ENCODE assay signal across 18 mouse cellular contexts in the genomic region with DNA sequence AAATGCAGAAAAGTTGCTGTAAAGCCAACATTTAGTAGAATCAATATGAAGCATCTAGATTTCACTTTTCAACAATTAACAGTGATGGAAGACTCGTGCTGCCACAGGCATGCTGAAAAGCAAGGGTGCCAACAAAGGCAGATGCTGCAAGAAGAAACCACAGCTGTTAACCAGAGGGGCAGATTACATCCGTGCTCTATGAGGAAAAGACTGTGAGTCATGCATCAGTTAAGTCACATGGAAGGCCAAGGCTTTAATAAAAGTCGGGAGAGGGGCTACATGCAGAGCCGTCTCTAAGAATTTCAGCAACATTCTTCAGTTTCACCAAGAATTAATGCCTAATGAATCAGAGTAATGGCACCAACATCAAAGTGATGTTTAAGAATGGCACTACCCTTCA. TPM values are rescaled to one million over a fixed set of nuclear protein-coding genes. Genes with fewer than 3 reads are reported as not detected.
"Had no signal": no experiment of that assay in that cellular context is flagged by ENCODE, and none has a peak within 500 bp of the region (broad histone marks: within the 10 kb centered on the region; RNA-seq: fewer than 3 reads in every experiment).

No protein-coding gene starts in this region.

- H3K4me2 ChIP-seq: kidney, embryonic 15.5 days; limb, embryonic 13.5 days; liver, embryonic 13.5 days; neural tube, embryonic 12.5 days; neural tube, embryonic 15.5 days; stomach, embryonic 15.5 days had no signal

- H3K27ac ChIP-seq: kidney, embryonic 15.5 days; limb, embryonic 10.5 days; limb, embryonic 13.5 days; liver, embryonic 13.5 days; macrophage; midbrain, embryonic 10.5 days; neural tube, embryonic 12.5 days; neural tube, embryonic 15.5 days; stomach, embryonic 15.5 days had no signal

- H3K4me1 ChIP-seq: kidney, embryonic 15.5 days; limb, embryonic 10.5 days; limb, embryonic 13.5 days; liver, embryonic 13.5 days; midbrain, embryonic 10.5 days; neural tube, embryonic 12.5 days; stomach, embryonic 15.5 days had no signal

- ATAC-seq: intestine, postnatal 0 days had no signal

- H3K36me3 ChIP-seq: kidney, embryonic 15.5 days; limb, embryonic 10.5 days; limb, embryonic 13.5 days; liver, embryonic 13.5 days; midbrain, embryonic 10.5 days; neural tube, embryonic 12.5 days; neural tube, embryonic 15.5 days; stomach, embryonic 15.5 days had no signal

- H3K9ac ChIP-seq: kidney, embryonic 15.5 days; limb, embryonic 13.5 days; liver, embryonic 13.5 days; neural tube, embryonic 12.5 days; neural tube, embryonic 15.5 days; stomach, embryonic 15.5 days had no signal

- DNase-seq: kidney, adult 2 months; kidney, postnatal 14 days; kidney, postnatal 4 days; liver; liver, embryonic 13.5 days; midbrain, embryonic 14.5 days; right cerebral cortex, postnatal 25 days; spleen, adult 18-20 months; thymus, postnatal 25 days had no signal

- H3K27me3 ChIP-seq: kidney, embryonic 15.5 days; limb, embryonic 13.5 days; liver, embryonic 13.5 days; neural tube, embryonic 12.5 days; neural tube, embryonic 15.5 days; stomach, embryonic 15.5 days had no signal

- H3K4me3 ChIP-seq: kidney, embryonic 15.5 days; limb, embryonic 10.5 days; limb, embryonic 13.5 days; liver, embryonic 13.5 days; midbrain, embryonic 10.5 days; neural tube, embryonic 12.5 days; neural tube, embryonic 15.5 days; stomach, embryonic 15.5 days had no signal

- H3K9me3 ChIP-seq: kidney, embryonic 15.5 days; limb, embryonic 10.5 days; limb, embryonic 13.5 days; liver, embryonic 13.5 days; midbrain, embryonic 10.5 days; neural tube, embryonic 12.5 days; neural tube, embryonic 15.5 days; stomach, embryonic 15.5 days had no signal

RNA-seq across cellular contexts. Expression of a gene that starts 22.2 kb away (rescaled TPM):
- polyA plus RNA-seq: macrophage had no signal
